Mouse (Mus musculus) hindbrain, embryonic 16.5 days (tissue): ENCODE results near the gene Lrrc20. TPM values are rescaled to one million over a fixed set of nuclear protein-coding genes. Genes with fewer than 3 reads are reported as not detected.

ENCODE experiments used
- ATAC-seq: fragments of 200-750 bp; cut with Nextera tagmentation; 2 replicates; pipeline ENCODE4 v1.8.0; 2017; ENCODE audit warnings: moderate TSS enrichment, moderate library complexity
- H3K27ac ChIP-seq: fragments of 300-500 bp; sonication (generic); 2 replicates; pipeline ENCODE4 v1.5.1; 2014; ENCODE audit warnings: low read depth, mild to moderate bottlenecking, control low read depth, low read length, moderate library complexity
- H3K27me3 ChIP-seq: fragments of 300-500 bp; sonication (generic); replicated peaks from 2 replicates; pipeline ENCODE4 v1.6.1; 2014; ENCODE audit warnings: low read length; ENCODE audit not compliant: control insufficient read depth, insufficient read depth
- H3K36me3 ChIP-seq: fragments of 300-500 bp; sonication (generic); 2 replicates; pipeline ENCODE4 v1.6.1; 2014; ENCODE audit warnings: mild to moderate bottlenecking, low read length, moderate library complexity, mixed read lengths; ENCODE audit not compliant: control insufficient read depth, insufficient read depth
- H3K4me1 ChIP-seq: fragments of 300-500 bp; sonication (generic); 2 replicates; pipeline ENCODE4 v1.6.1; 2014; ENCODE audit warnings: low read depth, low read length; ENCODE audit not compliant: control insufficient read depth, insufficient read depth
- H3K4me2 ChIP-seq: fragments of 300-500 bp; sonication (generic); 2 replicates; pipeline ENCODE4 v1.6.1; 2014; ENCODE audit warnings: mild to moderate bottlenecking, low read length, control low read depth, moderate library complexity
- H3K4me3 ChIP-seq: fragments of 300-500 bp; sonication (generic); 2 replicates; pipeline ENCODE4 v1.5.1; 2014; ENCODE audit warnings: mild to moderate bottlenecking, low read length, control low read depth, moderate library complexity
- H3K9ac ChIP-seq: fragments of 300-500 bp; sonication (generic); 2 replicates; pipeline ENCODE4 v1.6.1; 2014; ENCODE audit warnings: low read depth, mild to moderate bottlenecking, control low read depth, low read length, moderate library complexity
- H3K9me3 ChIP-seq: fragments of 300-500 bp; sonication (generic); 2 replicates; pipeline ENCODE4 v1.6.1; 2014; ENCODE audit warnings: mild to moderate bottlenecking, low read length, moderate library complexity; ENCODE audit not compliant: control insufficient read depth
- WGBS: fragments of 180-500 bp; shearing (Covaris S2); extraction: QIAGEN DNeasy Blood & Tissue Kit; methylation state at CpG from one replicate; pipeline ENCODE4 v1.1.7; 2014; 5-methylcytosine and 5-hydroxymethylcytosine counted together
- polyA plus RNA-seq: library from polyadenylated mRNA; unstranded; fragments of >200 nt; fragmentation: Nextera tagmentation; extraction: Ambion mirVana; gene quantifications from 2 replicates; pipeline ENCODE4 v1.2.1, GENCODE M21; 2015

Gene Lrrc20
- polyA plus RNA-seq, 1 experiment from 2014 or later, result 14.9 TPM

- no peak overlapping the region for H3K4me3 ChIP-seq
- no peak overlapping the region for H3K4me2 ChIP-seq
- no peaks in the 10 kb centered on the region for H3K4me1 ChIP-seq
- 89% methylated on average over 7 of the region's 7 CpGs for WGBS
- no peak for ATAC-seq
- H3K27ac ChIP-seq, result no peak overlapping the region
- no peaks in the 10 kb centered on the region for H3K9me3 ChIP-seq
- no peaks in the 10 kb centered on the region for H3K36me3 ChIP-seq
- no peak overlapping the region for H3K9ac ChIP-seq
- H3K27me3 ChIP-seq, result no peaks in the 10 kb centered on the region
These were observed 7.2 kb downstream of the Lrrc20 start for GRCm38 (mm10) chr10:61482771-61483170.

GRCm38 (mm10) chr10:61484801-61485200 lies 9.2 kb downstream of the Lrrc20 start:
- 82% methylated on average over 11 of the region's 11 CpGs for WGBS
- H3K4me2 ChIP-seq, result no peak overlapping the region
- no peaks in the 10 kb centered on the region for H3K9me3 ChIP-seq
- H3K27ac ChIP-seq, result no peak overlapping the region
- no peak for ATAC-seq
- H3K27me3 ChIP-seq, result no peaks in the 10 kb centered on the region
- H3K36me3 ChIP-seq, result no peaks in the 10 kb centered on the region
- no peaks in the 10 kb centered on the region for H3K4me1 ChIP-seq
- no peak overlapping the region for H3K9ac ChIP-seq
- H3K4me3 ChIP-seq, result no peak overlapping the region

GRCm38 (mm10) chr10:61486551-61487339 lies 11.1 kb downstream of the Lrrc20 start:
- H3K9me3 ChIP-seq, result no peaks in the 10 kb centered on the region
- WGBS, result 89% methylated on average over 8 of the region's 8 CpGs
- H3K4me1 ChIP-seq, result no peaks in the 10 kb centered on the region
- H3K36me3 ChIP-seq, result no peaks in the 10 kb centered on the region
- H3K27me3 ChIP-seq, result no peaks in the 10 kb centered on the region
- H3K4me3 ChIP-seq, result no peak overlapping the region
- H3K27ac ChIP-seq, result no peak overlapping the region
- no peak for ATAC-seq
- no peak overlapping the region for H3K4me2 ChIP-seq
- H3K9ac ChIP-seq, result no peak overlapping the region

- H3K36me3 ChIP-seq, result no peaks in the 10 kb centered on the region
- no peaks in the 10 kb centered on the region for H3K9me3 ChIP-seq
- H3K4me3 ChIP-seq, result no peak overlapping the region
- 91% methylated on average over 6 of the region's 6 CpGs for WGBS
- H3K9ac ChIP-seq, result no peak overlapping the region
- no peak overlapping the region for H3K4me2 ChIP-seq
- no peaks in the 10 kb centered on the region; the same call in 1 of the 2 replicates for H3K27me3 ChIP-seq
- no peak overlapping the region for H3K27ac ChIP-seq
- H3K4me1 ChIP-seq, result no peaks in the 10 kb centered on the region
- ATAC-seq, result no peak
These were observed 13.0 kb downstream of the Lrrc20 start for GRCm38 (mm10) chr10:61488522-61489110.

- Histone ChIP-seq H3K4me2 (no peak overlapping the region), H3K27ac (no peak overlapping the region), H3K9ac (no peak overlapping the region), H3K4me1 (peaks cover 8% of the 10 kb centered on the region; the same call in 1 of the 2 replicates), H3K36me3 (no peaks in the 10 kb centered on the region), H3K27me3 (no peaks in the 10 kb centered on the region; the same call in 1 of the 2 replicates), H3K4me3 (no peak overlapping the region), H3K9me3 (no peaks in the 10 kb centered on the region)
- ATAC-seq, result no peak
- WGBS, result 56% methylated on average over 8 of the region's 8 CpGs
These were observed 16.0 kb downstream of the Lrrc20 start for GRCm38 (mm10) chr10:61491573-61491972.

- peak; percentile 58 for ATAC-seq
- Histone ChIP-seq H3K27me3 (no peaks in the 10 kb centered on the region; the same call in 1 of the 2 replicates), H3K4me2 (no peak overlapping the region), H3K9ac (no peak overlapping the region), H3K4me3 (no peak overlapping the region), H3K9me3 (no peaks in the 10 kb centered on the region), H3K4me1 (peaks cover 8% of the 10 kb centered on the region; the same call in 1 of the 2 replicates), H3K27ac (no peak overlapping the region), H3K36me3 (no peaks in the 10 kb centered on the region)
- WGBS, result 10% methylated on average over 10 of the region's 11 CpGs
These were observed 16.4 kb downstream of the Lrrc20 start for GRCm38 (mm10) chr10:61492040-61492439.

GRCm38 (mm10) chr10:61495461-61495860 lies 19.9 kb downstream of the Lrrc20 start:
- Histone ChIP-seq H3K4me1 (peaks cover 8% of the 10 kb centered on the region; the same call in 1 of the 2 replicates), H3K36me3 (no peaks in the 10 kb centered on the region), H3K9ac (no peak overlapping the region), H3K9me3 (no peaks in the 10 kb centered on the region), H3K4me3 (no peak overlapping the region), H3K27me3 (no peaks in the 10 kb centered on the region; the same call in 1 of the 2 replicates), H3K4me2 (no peak overlapping the region), H3K27ac (no peak overlapping the region)
- 58% methylated on average over 4 of the region's 4 CpGs for WGBS
- no peak for ATAC-seq

GRCm38 (mm10) chr10:61496231-61496630 lies 20.6 kb downstream of the Lrrc20 start:
- Histone ChIP-seq H3K4me1 (peaks cover 8% of the 10 kb centered on the region; the same call in 1 of the 2 replicates), H3K27me3 (no peaks in the 10 kb centered on the region; the same call in 1 of the 2 replicates), H3K4me3 (no peak overlapping the region), H3K4me2 (no peak overlapping the region), H3K9me3 (no peaks in the 10 kb centered on the region), H3K36me3 (no peaks in the 10 kb centered on the region), H3K27ac (no peak overlapping the region), H3K9ac (no peak overlapping the region)
- WGBS, result 40% methylated on average over 9 of the region's 9 CpGs
- no peak for ATAC-seq
